Mouse (Mus musculus): ENCODE measurements around the gene Grhl3. TPM values are rescaled to one million over a fixed set of nuclear protein-coding genes. Genes with fewer than 3 reads are reported as not detected.

The Grhl3 gene
- polyA plus RNA-seq, 1 experiment, result 2.1 TPM

DNA sequence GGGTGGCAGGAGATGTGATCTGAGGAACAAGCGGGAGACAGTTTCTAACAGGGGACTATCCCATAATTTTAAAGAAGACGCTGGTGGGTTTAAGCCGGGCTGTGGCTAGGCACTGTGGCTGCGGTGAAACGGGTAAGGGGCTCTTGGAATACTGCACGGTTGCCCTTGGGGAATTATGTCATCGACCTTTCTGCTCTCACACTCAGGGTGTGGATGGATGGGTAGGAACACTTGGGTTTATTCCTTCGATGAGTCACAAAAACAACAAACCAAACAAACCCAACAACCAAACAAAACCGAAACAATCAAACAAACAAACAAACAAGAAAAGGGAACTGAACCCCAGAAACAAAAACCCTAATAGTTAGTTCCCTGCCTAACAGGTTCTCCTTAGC lies 78.0 kb downstream of the Grhl3 start:
- DNase-seq (ENCODE audit: extremely low spot score in 1 of 2, low spot score in 1 of 2), result no peak

DNA sequence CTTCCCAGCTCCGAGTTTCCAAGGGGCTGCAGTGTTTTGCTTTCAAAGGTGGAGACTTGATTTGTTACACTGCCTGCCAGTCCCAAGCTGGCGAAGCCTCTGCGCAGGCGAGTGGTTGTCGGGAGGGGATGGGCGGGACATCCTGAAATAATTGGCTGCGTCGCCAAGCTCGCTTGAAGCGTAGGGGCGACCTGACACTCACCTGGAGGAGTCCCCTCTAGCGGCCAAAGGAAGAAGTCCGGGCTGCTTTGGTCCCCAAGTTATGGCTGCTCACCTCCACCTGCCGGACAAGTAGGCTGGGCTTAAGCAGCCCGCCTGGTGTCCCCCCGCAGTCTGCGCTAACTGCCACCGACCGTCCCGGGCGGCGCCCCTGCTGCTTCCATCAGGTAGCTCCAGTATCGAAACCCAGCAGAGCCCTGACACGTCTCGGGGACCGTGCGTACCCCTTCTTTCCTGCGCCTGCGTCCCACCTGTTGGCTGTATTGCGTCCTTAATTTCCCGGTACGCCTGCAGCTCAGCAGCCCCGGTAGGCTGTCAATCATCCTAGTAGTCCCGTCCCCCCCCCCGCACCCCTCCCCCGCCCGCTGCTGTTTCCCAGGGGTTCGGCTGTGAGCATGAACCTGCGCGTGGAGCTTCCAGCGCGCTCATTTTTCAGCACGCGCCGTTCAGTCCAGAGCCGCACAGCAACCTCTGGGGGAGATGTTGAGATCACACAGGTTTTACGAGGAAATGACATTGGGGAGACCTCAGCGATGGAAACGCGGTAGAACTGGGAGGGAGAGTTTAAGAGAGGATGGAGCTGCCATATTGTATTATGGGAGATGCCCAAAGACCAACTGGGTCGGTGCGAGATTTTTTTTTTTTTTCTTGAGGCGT lies 78.7 kb downstream of the Grhl3 start, which contains the start of the genes Stpg1 and Nipal3:
TSS of gene Stpg1 (plus strand) at position 270 of the 876 bp plus-strand sequence.
TSS of gene Nipal3 (minus strand) at position 518 of the 876 bp plus-strand sequence.
- peak; percentile 88 to 89 for DNase-seq (ENCODE audit: extremely low spot score in 1 of 2, low spot score in 1 of 2)

- DNase-seq (ENCODE audit: extremely low spot score in 1 of 2, low spot score in 1 of 2), result peak in 1 of 2 experiments; percentile 43
Measured at GRCm38 (mm10) chr4:135493691-135494520, 79.5 kb downstream of the Grhl3 start.

DNA sequence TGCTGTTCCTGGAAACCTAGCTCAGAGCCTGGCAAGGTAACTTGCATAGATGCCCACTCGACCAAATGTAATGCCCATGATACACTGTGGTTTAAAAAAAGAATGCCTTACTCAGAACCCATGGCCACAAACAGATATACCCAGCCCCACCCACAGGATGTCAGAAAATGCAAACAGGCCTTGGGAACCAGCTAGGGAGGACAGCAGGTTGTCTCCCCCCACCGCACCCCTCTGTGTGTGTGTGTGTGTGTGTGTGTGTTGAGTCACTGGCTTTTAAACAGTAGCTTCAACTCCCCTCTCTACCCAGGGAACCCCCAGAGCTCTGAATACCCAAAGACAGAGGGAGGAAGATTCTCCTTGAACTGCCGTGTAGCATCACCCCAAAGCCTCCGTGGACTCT lies 80.2 kb downstream of the Grhl3 start:
- peak in 1 of 2 experiments; percentile 5 for DNase-seq (ENCODE audit: extremely low spot score in 1 of 2, low spot score in 1 of 2)

Other genes starting within 250 kb of the Grhl3 start
- 151 and 160 TPM in 2 replicates for gene Srrm1, start 220.3 kb downstream of the Grhl3 start, polyA plus RNA-seq (2012; rRNA removed)
- 1.3 and 1.9 TPM in 2 replicates for gene Ncmap, start 175.4 kb downstream of the Grhl3 start, polyA plus RNA-seq (2012; rRNA removed)
- 31.8 and 32.8 TPM in 2 replicates for gene Rcan3, start 139.8 kb downstream of the Grhl3 start, polyA plus RNA-seq (2012; rRNA removed)
- gene Stpg1, start 78.8 kb downstream of the Grhl3 start, polyA plus RNA-seq (2012; rRNA removed), result 1.1 and 1.5 TPM in 2 replicates
- gene Nipal3, start 78.6 kb downstream of the Grhl3 start, polyA plus RNA-seq (2012; rRNA removed), result 45.5 and 49.2 TPM in 2 replicates
- gene Ifnlr1, start 112.7 kb upstream of the Grhl3 start, polyA plus RNA-seq (2012; rRNA removed), result 0.29 and 0.30 TPM in 2 replicates
- gene Il22ra1, start 154.5 kb upstream of the Grhl3 start, polyA plus RNA-seq (2012; rRNA removed), result 0.04 and 0.06 TPM in 2 replicates
- 1.8 and 2.6 TPM in 2 replicates for gene Myom3, start 186.1 kb upstream of the Grhl3 start, polyA plus RNA-seq (2012; rRNA removed)